Comparison of ENCODE assay signal across 27 mouse cellular contexts in genomic region chr1:172304443-172304842, GRCm38 (mm10). TPM values are rescaled to one million over a fixed set of nuclear protein-coding genes. Genes with fewer than 3 reads are reported as not detected.
DNase-seq lines count a peak whose midpoint lies in the region; ATAC-seq and TF ChIP-seq lines count a peak whose summit lies in the region.
"Had no signal": no experiment of that assay in that cellular context is flagged by ENCODE, and none has a peak within 500 bp of the region (broad histone marks: within the 10 kb centered on the region; RNA-seq: fewer than 3 reads in every experiment).

No protein-coding gene starts in this region.

- no peaks in the 10 kb centered on the region for H3K36me3 ChIP-seq in midbrain, embryonic 10.5 days
- no peaks in the 10 kb centered on the region for H3K36me3 ChIP-seq in midbrain, postnatal 0 days (ENCODE audit: insufficient read depth, low read length)
- no peaks in the 10 kb centered on the region for H3K36me3 ChIP-seq in liver, embryonic 11.5 days (ENCODE audit: control insufficient read depth, insufficient read depth, low read length)
- H3K36me3 ChIP-seq in forebrain, embryonic 16.5 days (ENCODE audit: control insufficient read depth, insufficient read depth) = no peaks in the 10 kb centered on the region
- H3K36me3 ChIP-seq: embryonic facial prominence, embryonic 12.5 days; heart, embryonic 10.5 days; hindbrain, embryonic 13.5 days; kidney, embryonic 15.5 days had no signal

- peak; percentile 12 for DNase-seq in midbrain, embryonic 10.5 days (ENCODE audit: low spot score)
- no peak for DNase-seq in midbrain, postnatal 0 days (ENCODE audit: low spot score)
- peak; percentile 52 for DNase-seq in brain, adult 2 months (ENCODE audit: low read depth, low spot score)
- DNase-seq in liver, embryonic 11.5 days (ENCODE audit: low spot score) = no peak
- DNase-seq in adipocyte (ENCODE audit: low spot score) = no peak
- DNase-seq in kidney, adult 11 months = no peak
- DNase-seq: cerebellum, adult 8-10 months; gastrocnemius, postnatal 25 days; heart, postnatal 14 days; kidney, postnatal 4 days; layer of hippocampus, postnatal 36 days; left cerebral cortex, postnatal 4 days; lung, adult 18-20 months; lung, postnatal 14 days; retina, postnatal 1 day; thymus, postnatal 4 days had no signal

- no peak overlapping the region for H3K4me3 ChIP-seq in midbrain, embryonic 10.5 days
- H3K4me3 ChIP-seq in midbrain, postnatal 0 days (ENCODE audit: low read depth, low read length) = no peak overlapping the region
- no peak overlapping the region for H3K4me3 ChIP-seq in liver, embryonic 11.5 days (ENCODE audit: low read depth, low read length)
- no peak overlapping the region for H3K4me3 ChIP-seq in forebrain, embryonic 16.5 days (replicated peaks; ENCODE audit: low read length)
- H3K4me3 ChIP-seq: embryonic facial prominence, embryonic 12.5 days; erythroblast, embryonic 14.5 days; heart, embryonic 10.5 days; hindbrain, embryonic 13.5 days; kidney, embryonic 15.5 days had no signal

- no peak overlapping the region for H3K4me2 ChIP-seq in midbrain, postnatal 0 days (ENCODE audit: low read depth, low read length, poor library complexity, severe bottlenecking)
- peak overlapping the region; percentile 38 for H3K4me2 ChIP-seq in liver, embryonic 11.5 days
- H3K4me2 ChIP-seq in forebrain, embryonic 16.5 days (ENCODE audit: low read length) = no peak overlapping the region
- H3K4me2 ChIP-seq: embryonic facial prominence, embryonic 12.5 days; hindbrain, embryonic 13.5 days; kidney, embryonic 15.5 days had no signal

- ATAC-seq in midbrain, postnatal 0 days (ENCODE audit: low FRiP score) = no peak
- peak; percentile 82 for ATAC-seq in liver, embryonic 11.5 days (replicated peaks; ENCODE audit: low FRiP score)
- peak; percentile 68 for ATAC-seq in megakaryocyte progenitor cell, adult 5-6 weeks (replicated peaks; ENCODE audit: poor library complexity)
- no peak for ATAC-seq in forebrain, embryonic 16.5 days
- ATAC-seq: forebrain, embryonic 14.5 days; inflammation-experienced regulatory T-cells, adult 6 months had no signal

- H3K4me1 ChIP-seq in midbrain, embryonic 10.5 days = peaks cover 55% of the 10 kb centered on the region
- H3K4me1 ChIP-seq in midbrain, postnatal 0 days (ENCODE audit: insufficient read depth, low read length) = 0 out of 2 replicates have a peak, but pooled peaks cover 4% of the 10 kb centered on the region
- H3K4me1 ChIP-seq in liver, embryonic 11.5 days (replicated peaks; ENCODE audit: control insufficient read depth, insufficient read depth, low read length) = peaks cover 21% of the 10 kb centered on the region
- peaks cover 5% of the 10 kb centered on the region for H3K4me1 ChIP-seq in forebrain, embryonic 16.5 days (replicated peaks; ENCODE audit: control insufficient read depth, insufficient read depth, low read length)

- H3K27ac ChIP-seq in midbrain, embryonic 10.5 days (replicated peaks) = 0 out of 2 replicates have a peak overlapping the region, but pooled peaks have one; percentile 10
- no peak overlapping the region for H3K27ac ChIP-seq in midbrain, postnatal 0 days (ENCODE audit: low read depth, low read length)
- H3K27ac ChIP-seq in liver, embryonic 11.5 days (ENCODE audit: low read depth, low read length) = no peak overlapping the region
- H3K27ac ChIP-seq in forebrain, embryonic 16.5 days (ENCODE audit: low read length) = no peak overlapping the region
- H3K27ac ChIP-seq: embryonic facial prominence, embryonic 12.5 days; heart, embryonic 10.5 days; hindbrain, embryonic 13.5 days; kidney, embryonic 15.5 days had no signal

- H3K27me3 ChIP-seq in midbrain, embryonic 10.5 days (ENCODE audit: low read depth, poor library complexity, severe bottlenecking) = peaks cover 33% of the 10 kb centered on the region
- no peaks in the 10 kb centered on the region for H3K27me3 ChIP-seq in midbrain, postnatal 0 days (ENCODE audit: insufficient read depth, low read length)
- H3K27me3 ChIP-seq in liver, embryonic 11.5 days (replicated peaks; ENCODE audit: control insufficient read depth, insufficient read depth, low read length) = peaks cover 22% of the 10 kb centered on the region
- H3K27me3 ChIP-seq in forebrain, embryonic 16.5 days (replicated peaks; ENCODE audit: control insufficient read depth, insufficient read depth, low read length) = no peaks in the 10 kb centered on the region
- H3K27me3 ChIP-seq: embryonic facial prominence, embryonic 12.5 days; hindbrain, embryonic 13.5 days; kidney, embryonic 15.5 days had no signal

- H3K9me3 ChIP-seq in midbrain, embryonic 10.5 days (replicated peaks) = no peaks in the 10 kb centered on the region
- no peaks in the 10 kb centered on the region for H3K9me3 ChIP-seq in midbrain, postnatal 0 days (ENCODE audit: low read length)
- no peaks in the 10 kb centered on the region for H3K9me3 ChIP-seq in liver, embryonic 11.5 days (ENCODE audit: control insufficient read depth, low read length)
- no peaks in the 10 kb centered on the region for H3K9me3 ChIP-seq in forebrain, embryonic 16.5 days (ENCODE audit: control insufficient read depth, low read length)
- H3K9me3 ChIP-seq: embryonic facial prominence, embryonic 12.5 days; heart, embryonic 10.5 days; hindbrain, embryonic 13.5 days; kidney, embryonic 15.5 days had no signal

- 82% methylated on average over 6 of the region's 6 CpGs for WGBS in midbrain, embryonic 10.5 days
- WGBS in midbrain, postnatal 0 days = 80% methylated on average over 6 of the region's 6 CpGs
- WGBS in liver, embryonic 11.5 days = 33% methylated on average over 6 of the region's 6 CpGs
- 81% methylated on average over 6 of the region's 6 CpGs for WGBS in forebrain, embryonic 16.5 days

- TF ChIP-seq CTCF in midbrain, postnatal 0 days (IDR thresholded peaks at IDR 0.05) = no peak

- no peak overlapping the region for H3K9ac ChIP-seq in midbrain, postnatal 0 days (replicated peaks; ENCODE audit: low read length, poor library complexity, severe bottlenecking)
- no peak overlapping the region for H3K9ac ChIP-seq in liver, embryonic 11.5 days (ENCODE audit: low read depth, low read length)
- H3K9ac ChIP-seq in forebrain, embryonic 16.5 days (replicated peaks; ENCODE audit: low read depth, low read length) = no peak overlapping the region
- H3K9ac ChIP-seq: embryonic facial prominence, embryonic 12.5 days; hindbrain, embryonic 13.5 days; kidney, embryonic 15.5 days had no signal

RNA-seq across cellular contexts. Expression of gene Atp1a2, which starts 6.6 kb away (rescaled TPM):
- polyA plus RNA-seq in midbrain, embryonic 10.5 days (2016; fragmentation: Nextera tagmentation; extraction: Ambion mirVana) = 3.0 and 4.3 TPM in 2 replicates
- total RNA-seq in midbrain, postnatal 0 days (2014; rRNA removed) = 398 and 409 TPM in 2 replicates
- polyA plus RNA-seq in midbrain, postnatal 0 days (2015; fragmentation: Nextera tagmentation; extraction: Ambion mirVana) = 94.4 and 100 TPM in 2 replicates
- polyA plus RNA-seq in liver, embryonic 11.5 days (2014; fragmentation: Nextera tagmentation; extraction: Ambion mirVana) = 0.16 and 0.22 TPM in 2 replicates
- not detected in 2 replicates for total RNA-seq in megakaryocyte progenitor cell, adult 5-6 weeks (2015)
- not detected in 2 replicates for total RNA-seq in megakaryocyte progenitor cell, adult 5-6 weeks (2017)
- 42.4 and 47.1 TPM in 2 replicates for polyA plus RNA-seq in forebrain, embryonic 16.5 days (2015; fragmentation: Nextera tagmentation; extraction: Ambion mirVana)
- total RNA-seq: monocyte, adult 5-6 weeks had no signal
- polyA plus RNA-seq: erythroblast, embryonic 14.5 days had no signal

RNA-seq across cellular contexts. Expression of gene Kcnj9, which starts 24.7 kb away (rescaled TPM):
- polyA plus RNA-seq in midbrain, embryonic 10.5 days (2016; fragmentation: Nextera tagmentation; extraction: Ambion mirVana) = 0.23 and 0.61 TPM in 2 replicates
- total RNA-seq in midbrain, postnatal 0 days (2014; rRNA removed) = 13.9 and 14.1 TPM in 2 replicates
- polyA plus RNA-seq in midbrain, postnatal 0 days (2015; fragmentation: Nextera tagmentation; extraction: Ambion mirVana) = 5.8 and 6.7 TPM in 2 replicates
- polyA plus RNA-seq in liver, embryonic 11.5 days (2014; fragmentation: Nextera tagmentation; extraction: Ambion mirVana) = 0.39 and 0.51 TPM in 2 replicates
- total RNA-seq in megakaryocyte progenitor cell, adult 5-6 weeks (2015) = not detected in 2 replicates
- total RNA-seq in megakaryocyte progenitor cell, adult 5-6 weeks (2017) = not detected in 2 replicates
- 2.6 and 4.2 TPM in 2 replicates for polyA plus RNA-seq in forebrain, embryonic 16.5 days (2015; fragmentation: Nextera tagmentation; extraction: Ambion mirVana)
- total RNA-seq: gastrocnemius, postnatal 25 days; heart, postnatal 14 days; monocyte, adult 5-6 weeks had no signal
- polyA plus RNA-seq: heart, embryonic 10.5 days; inflammation-experienced regulatory T-cells, adult 6 months; kidney, embryonic 15.5 days had no signal

RNA-seq across cellular contexts. Expression of gene Kcnj10, which starts 36.6 kb away (rescaled TPM):
- polyA plus RNA-seq in midbrain, embryonic 10.5 days (2016; fragmentation: Nextera tagmentation; extraction: Ambion mirVana) = 0.46 and 0.75 TPM in 2 replicates
- 6.1 and 6.6 TPM in 2 replicates for total RNA-seq in midbrain, postnatal 0 days (2014; rRNA removed)
- polyA plus RNA-seq in midbrain, postnatal 0 days (2015; fragmentation: Nextera tagmentation; extraction: Ambion mirVana) = 3.6 and 3.9 TPM in 2 replicates
- polyA plus RNA-seq in liver, embryonic 11.5 days (2014; fragmentation: Nextera tagmentation; extraction: Ambion mirVana) = 0.10 TPM in 1 of 2 replicates, not detected in the other
- 0.20 and 0.24 TPM in 2 replicates for total RNA-seq in megakaryocyte progenitor cell, adult 5-6 weeks (2015)
- total RNA-seq in megakaryocyte progenitor cell, adult 5-6 weeks (2017) = 0.04 and 0.14 TPM in 2 replicates
- polyA plus RNA-seq in forebrain, embryonic 16.5 days (2015; fragmentation: Nextera tagmentation; extraction: Ambion mirVana) = 2.1 and 2.2 TPM in 2 replicates
- total RNA-seq: monocyte, adult 5-6 weeks had no signal
- polyA plus RNA-seq: erythroblast, embryonic 14.5 days had no signal

RNA-seq across cellular contexts. Expression of gene Igsf8, which starts 43.0 kb away (rescaled TPM):
- polyA plus RNA-seq in midbrain, embryonic 10.5 days (2016; fragmentation: Nextera tagmentation; extraction: Ambion mirVana) = 50.2 and 62.4 TPM in 2 replicates
- 114 and 115 TPM in 2 replicates for total RNA-seq in midbrain, postnatal 0 days (2014; rRNA removed)
- polyA plus RNA-seq in midbrain, postnatal 0 days (2015; fragmentation: Nextera tagmentation; extraction: Ambion mirVana) = 79.6 and 88.8 TPM in 2 replicates
- 32.9 and 33.9 TPM in 2 replicates for polyA plus RNA-seq in liver, embryonic 11.5 days (2014; fragmentation: Nextera tagmentation; extraction: Ambion mirVana)
- 28.8 and 29.7 TPM in 2 replicates for total RNA-seq in megakaryocyte progenitor cell, adult 5-6 weeks (2015)
- 25.5 and 30.6 TPM in 2 replicates for total RNA-seq in megakaryocyte progenitor cell, adult 5-6 weeks (2017)
- 136 and 152 TPM in 2 replicates for polyA plus RNA-seq in forebrain, embryonic 16.5 days (2015; fragmentation: Nextera tagmentation; extraction: Ambion mirVana)

RNA-seq across cellular contexts. Expression of gene Atp1a4, which starts 46.2 kb away (rescaled TPM):
- not detected in 2 replicates for polyA plus RNA-seq in midbrain, embryonic 10.5 days (2016; fragmentation: Nextera tagmentation; extraction: Ambion mirVana)
- total RNA-seq in midbrain, postnatal 0 days (2014; rRNA removed) = 0.05 and 0.14 TPM in 2 replicates
- polyA plus RNA-seq in midbrain, postnatal 0 days (2015; fragmentation: Nextera tagmentation; extraction: Ambion mirVana) = 0.05 TPM in 1 of 2 replicates, not detected in the other
- not detected in 2 replicates for polyA plus RNA-seq in liver, embryonic 11.5 days (2014; fragmentation: Nextera tagmentation; extraction: Ambion mirVana)
- total RNA-seq in megakaryocyte progenitor cell, adult 5-6 weeks (2015) = not detected in 2 replicates
- total RNA-seq in megakaryocyte progenitor cell, adult 5-6 weeks (2017) = not detected in 2 replicates
- polyA plus RNA-seq in forebrain, embryonic 16.5 days (2015; fragmentation: Nextera tagmentation; extraction: Ambion mirVana) = 0.11 TPM in 1 of 2 replicates, not detected in the other
- total RNA-seq: heart, postnatal 14 days; layer of hippocampus, postnatal 36 days; monocyte, adult 5-6 weeks had no signal
- polyA plus RNA-seq: embryonic facial prominence, embryonic 12.5 days; erythroblast, embryonic 14.5 days; hindbrain, embryonic 13.5 days; inflammation-experienced regulatory T-cells, adult 6 months; neural tube, embryonic 11.5 days had no signal

Comparison
In these comparisons a context has a peak if more than half of its experiments do, and no peak if none do; other contexts are left out.
1. DNase-seq: peak in midbrain, embryonic 10.5 days (single experiment) and brain, adult 2 months (single experiment); none in midbrain, postnatal 0 days (single experiment), liver, embryonic 11.5 days (single experiment), adipocyte (single experiment) and kidney, adult 11 months (single experiment).
2. ATAC-seq: peak in liver, embryonic 11.5 days (single experiment) and megakaryocyte progenitor cell, adult 5-6 weeks (single experiment); none in midbrain, postnatal 0 days (single experiment) and forebrain, embryonic 16.5 days (single experiment).